Mouse (Mus musculus): ENCODE data around the gene Gm21987.

Gm21987 gene

DNA sequence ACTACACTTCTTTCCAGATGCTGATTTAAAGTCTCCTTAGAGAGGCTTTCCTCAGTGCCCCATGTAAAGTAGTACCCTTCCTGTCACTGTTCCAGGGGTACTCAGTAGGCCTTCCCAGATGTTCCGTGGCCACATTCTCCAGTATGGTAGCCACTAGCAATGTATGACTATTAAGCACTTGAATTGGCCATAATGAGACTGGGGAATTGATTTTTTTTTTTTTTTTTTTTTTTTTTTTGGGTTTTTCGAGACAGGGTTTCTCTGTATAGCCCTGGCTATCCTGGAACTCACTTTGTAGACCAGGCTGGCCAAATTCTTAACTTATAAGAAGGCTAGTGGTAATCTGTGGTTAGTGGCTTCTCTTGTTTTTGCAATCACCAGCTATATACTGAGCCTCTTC is 3.0 kb downstream of the Gm21987 start:
- DNase-seq (ENCODE audit: low spot score), result no peak

DNA sequence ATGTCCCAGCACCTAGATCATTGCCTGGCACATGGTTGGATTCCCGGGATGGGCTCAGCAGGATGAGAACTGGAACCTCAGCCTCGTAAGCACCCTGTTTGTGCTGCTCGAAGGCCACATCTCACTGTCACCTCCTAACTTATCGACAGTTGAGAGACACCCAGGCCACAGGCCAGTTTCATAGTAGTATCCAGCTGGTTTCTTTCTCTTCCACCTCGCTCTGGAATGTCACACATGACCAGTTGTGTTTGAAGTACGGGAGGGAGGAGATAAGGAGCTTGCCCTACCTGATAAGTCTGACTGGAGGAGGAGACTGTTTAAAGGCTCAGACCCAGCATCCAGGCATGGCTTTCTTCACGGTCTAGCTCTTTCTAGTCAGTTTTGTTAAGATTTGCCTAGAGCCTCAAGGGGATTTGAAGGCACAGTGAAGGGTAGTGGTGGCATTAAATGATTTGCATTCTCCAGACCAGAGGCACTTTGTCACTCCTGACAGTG is 3.6 kb downstream of the Gm21987 start:
- DNase-seq (ENCODE audit: low spot score), result peak; percentile 59

DNA sequence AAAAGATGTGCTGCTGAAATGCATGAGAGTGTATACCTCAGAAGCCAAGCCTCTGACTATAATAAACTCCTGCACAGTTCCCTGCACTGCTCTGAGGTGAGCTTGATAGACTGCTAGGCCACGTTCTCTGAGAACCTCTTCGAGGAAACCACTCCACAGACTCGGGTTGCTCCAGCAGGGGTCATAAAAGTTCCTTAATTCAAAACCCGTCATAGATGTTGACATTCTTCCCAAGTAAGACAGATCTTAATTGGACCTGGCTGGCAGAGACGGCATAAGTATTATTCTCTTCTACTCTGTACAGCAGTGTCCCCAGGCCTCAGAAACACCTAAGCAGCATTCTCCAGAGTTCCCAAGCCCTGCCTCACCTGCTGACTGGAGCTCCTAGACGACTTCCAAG is 4.1 kb downstream of the Gm21987 start:
- DNase-seq (ENCODE audit: low spot score), result no peak

DNA sequence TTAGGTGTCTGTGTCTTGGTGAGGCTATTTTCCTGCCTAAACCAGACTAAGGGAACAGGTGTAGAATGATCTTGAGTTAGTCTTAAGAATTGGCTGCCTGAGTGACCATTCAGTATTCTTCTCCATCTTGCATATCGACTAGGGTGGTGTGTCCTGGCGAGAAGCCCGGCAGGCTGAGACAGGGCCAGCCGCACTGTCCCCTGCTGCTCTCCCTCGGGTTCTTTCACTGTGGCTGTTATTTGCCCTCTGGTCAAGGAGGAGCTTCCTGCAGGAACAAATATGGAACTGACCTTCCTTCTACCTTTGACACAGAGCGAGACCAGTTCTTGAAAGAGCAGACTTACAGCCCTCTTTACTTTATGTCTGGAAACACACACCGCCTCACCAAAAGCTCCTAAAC is 5.2 kb downstream of the Gm21987 start:
- no peak for DNase-seq (ENCODE audit: low spot score)

DNA sequence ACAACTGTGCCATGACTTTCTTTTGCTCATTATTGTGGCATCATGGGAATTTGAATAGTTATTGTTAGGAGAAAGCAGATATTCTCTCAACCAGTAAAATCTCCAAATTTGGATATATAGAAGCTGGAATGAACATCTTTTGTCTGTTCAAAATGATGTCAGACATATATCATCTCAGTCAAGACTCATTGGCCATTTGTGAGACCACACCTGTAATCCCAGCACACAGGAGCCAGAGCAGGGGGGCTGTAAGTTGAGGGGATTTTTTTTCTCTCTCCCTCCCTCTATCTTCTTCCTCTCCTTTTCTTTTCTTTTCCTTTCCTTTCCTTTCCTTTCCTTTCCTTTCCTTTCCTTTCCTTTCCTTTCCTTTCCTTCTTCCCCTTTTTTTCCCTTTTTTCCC is 6.0 kb downstream of the Gm21987 start:
- no peak for DNase-seq (ENCODE audit: low spot score)

DNA sequence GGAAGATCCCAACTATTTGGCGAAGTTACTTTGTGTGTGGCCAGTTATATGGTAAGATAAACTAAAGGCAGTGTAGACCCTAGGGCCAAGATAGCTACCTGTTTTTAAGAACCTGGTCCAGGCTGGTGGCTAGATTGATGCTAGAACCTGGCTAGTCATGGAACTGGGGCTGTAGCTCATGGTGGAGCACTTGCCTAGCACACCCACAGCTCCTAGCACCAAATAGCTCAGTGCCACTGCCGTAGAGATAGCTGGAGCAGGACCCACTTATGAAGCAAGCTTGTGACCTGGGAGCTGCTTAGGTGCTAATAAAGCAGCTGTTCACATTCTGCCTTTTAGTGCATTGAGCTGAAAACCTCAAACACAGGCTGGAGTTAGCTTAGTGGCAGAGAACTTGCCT is 6.8 kb downstream of the Gm21987 start:
- DNase-seq (ENCODE audit: low spot score), result no peak

DNA sequence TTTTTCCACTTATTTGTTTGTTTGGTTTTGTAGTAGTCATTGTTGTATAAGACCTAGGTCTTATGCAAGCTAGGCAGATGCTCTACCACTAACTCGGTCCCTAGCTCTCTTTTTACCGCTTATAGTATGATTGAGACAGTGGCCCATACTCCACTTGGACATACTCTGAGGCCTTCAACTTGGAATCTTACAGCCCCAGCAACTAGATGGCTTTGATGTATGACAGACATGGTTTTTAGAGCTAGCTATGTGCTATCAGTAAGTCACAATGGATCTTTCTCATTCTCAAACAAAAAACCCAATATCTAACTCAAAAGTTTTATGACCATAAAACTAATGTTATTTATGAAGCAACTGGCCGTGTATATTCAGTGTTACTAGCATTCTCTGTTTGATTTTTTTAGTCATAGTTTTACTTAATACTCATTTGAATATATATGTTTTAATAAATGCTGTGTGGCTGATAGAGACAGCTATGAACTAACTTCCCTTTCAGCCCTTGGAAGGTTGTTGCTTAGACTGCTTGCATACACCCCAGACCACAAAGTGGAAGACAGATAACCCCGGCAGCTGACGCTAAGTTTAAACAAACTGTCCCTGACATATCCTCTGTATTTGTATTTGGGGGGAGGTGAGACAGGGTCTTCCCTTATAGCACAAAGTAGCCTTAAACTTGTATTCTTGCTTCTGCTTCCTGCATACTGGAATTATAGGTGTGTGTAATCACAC is 7.5 kb downstream of the Gm21987 start:
- DNase-seq (ENCODE audit: low spot score), result no peak

DNA sequence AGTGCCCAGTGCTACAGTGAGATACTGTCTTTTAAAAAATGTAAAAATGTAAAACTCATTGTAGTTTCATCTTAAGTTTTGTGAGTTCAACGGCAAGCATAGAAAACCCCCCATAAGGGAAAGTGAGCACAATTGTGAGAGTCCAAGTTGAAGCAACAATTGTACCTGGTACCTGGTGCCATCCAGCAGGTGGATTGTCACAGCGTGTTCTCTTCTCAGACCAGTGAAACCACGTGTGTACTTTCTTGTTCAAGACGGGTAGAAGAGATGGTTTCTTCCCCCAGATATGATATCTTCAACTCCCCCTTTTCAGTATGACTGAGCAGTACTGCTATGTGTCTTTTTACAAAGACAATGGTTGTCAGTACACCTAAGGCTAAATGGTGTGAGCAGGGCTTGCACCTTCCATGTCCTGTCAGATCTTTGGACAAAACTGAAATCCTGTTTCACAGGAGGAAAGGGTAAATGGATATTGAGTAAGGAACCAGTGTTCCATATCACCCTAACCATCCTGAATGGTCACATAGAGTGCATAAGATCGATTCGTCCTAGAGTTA is 11.5 kb downstream of the Gm21987 start:
- no peak for DNase-seq (ENCODE audit: low spot score)

DNA sequence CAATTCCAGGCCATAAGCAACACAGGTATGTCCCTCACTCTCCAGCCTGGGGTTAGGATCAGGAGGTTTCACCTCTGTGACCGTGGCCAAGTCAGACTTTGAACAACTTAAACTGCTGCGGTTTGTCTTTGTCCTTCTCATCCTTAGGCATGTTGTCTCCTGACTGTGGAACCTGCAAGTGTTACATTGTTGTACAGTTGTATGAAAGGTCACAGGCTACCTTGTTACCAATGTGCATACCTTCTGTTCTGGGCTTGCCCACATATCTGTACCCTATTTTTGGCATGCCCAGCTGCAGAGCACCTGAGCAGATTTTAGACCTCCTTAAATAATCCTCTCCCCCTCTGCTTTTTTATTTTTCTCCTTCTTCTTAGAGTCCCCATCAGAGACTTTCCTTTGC is 12.4 kb downstream of the Gm21987 start:
- DNase-seq (ENCODE audit: low spot score), result no peak

DNA sequence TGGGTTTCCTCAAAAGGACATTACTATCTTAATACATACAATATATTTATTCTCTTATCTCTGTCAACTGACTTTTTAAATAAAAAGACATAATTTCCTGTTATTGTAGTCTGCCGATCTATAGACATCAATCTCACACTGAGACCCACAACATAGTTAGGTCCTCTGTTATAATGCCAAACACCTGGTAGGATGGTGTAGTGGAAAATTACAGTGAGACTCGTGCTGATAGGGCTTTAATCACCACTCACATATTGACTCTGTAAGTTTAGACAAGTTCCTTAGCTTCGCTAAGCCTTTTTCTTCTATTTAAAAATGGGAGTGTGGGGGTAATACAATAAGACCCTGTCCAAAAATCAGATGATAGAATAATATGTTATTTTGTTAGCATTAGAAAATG is 13.0 kb downstream of the Gm21987 start:
- DNase-seq (ENCODE audit: low spot score), result no peak

DNA sequence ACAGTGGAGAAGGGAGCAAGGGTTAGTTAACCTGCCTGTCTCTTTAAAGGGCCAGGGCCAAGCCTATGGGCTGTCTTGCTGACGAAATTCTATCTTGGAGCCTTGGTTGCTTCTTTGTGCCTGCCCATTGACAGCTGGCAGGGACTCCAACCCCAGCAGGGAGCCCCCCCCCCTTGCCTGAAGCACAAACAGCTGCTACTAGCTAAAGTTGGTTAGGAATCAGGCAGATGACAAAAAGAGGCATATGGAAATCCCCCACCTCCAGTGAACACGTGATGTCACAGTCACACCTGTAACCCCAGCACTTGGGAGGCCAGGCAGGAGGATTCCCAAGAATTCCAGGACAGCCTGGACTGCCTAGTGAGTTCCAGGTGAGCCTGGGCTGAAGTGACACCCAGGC is 13.5 kb downstream of the Gm21987 start:
- no peak for DNase-seq (ENCODE audit: low spot score)

DNA sequence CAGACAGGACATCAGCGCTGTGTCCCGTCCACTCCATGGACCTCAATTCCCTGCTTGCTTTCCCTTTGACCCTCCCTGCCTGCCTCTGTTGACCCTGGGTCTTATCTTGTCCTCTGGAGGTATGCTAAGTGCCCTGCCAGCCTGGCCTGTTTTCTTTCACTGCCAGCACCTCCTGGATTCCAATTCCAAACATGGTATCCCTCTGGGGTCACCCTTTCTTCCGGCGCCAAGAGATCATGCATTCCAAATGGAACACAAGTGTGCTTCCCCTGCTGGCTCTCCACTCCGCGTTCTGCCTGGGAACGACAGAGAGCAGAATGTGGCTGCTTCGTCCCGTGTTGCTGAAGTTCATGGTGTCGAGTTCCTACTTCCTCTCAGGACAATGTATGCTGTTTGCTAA is 15.1 kb downstream of the Gm21987 start, which contains the start of gene Popdc2:
TSS of gene Popdc2 (plus strand) at position 277 of the 400 bp plus-strand sequence.
- no peak for DNase-seq (ENCODE audit: low spot score)

DNA sequence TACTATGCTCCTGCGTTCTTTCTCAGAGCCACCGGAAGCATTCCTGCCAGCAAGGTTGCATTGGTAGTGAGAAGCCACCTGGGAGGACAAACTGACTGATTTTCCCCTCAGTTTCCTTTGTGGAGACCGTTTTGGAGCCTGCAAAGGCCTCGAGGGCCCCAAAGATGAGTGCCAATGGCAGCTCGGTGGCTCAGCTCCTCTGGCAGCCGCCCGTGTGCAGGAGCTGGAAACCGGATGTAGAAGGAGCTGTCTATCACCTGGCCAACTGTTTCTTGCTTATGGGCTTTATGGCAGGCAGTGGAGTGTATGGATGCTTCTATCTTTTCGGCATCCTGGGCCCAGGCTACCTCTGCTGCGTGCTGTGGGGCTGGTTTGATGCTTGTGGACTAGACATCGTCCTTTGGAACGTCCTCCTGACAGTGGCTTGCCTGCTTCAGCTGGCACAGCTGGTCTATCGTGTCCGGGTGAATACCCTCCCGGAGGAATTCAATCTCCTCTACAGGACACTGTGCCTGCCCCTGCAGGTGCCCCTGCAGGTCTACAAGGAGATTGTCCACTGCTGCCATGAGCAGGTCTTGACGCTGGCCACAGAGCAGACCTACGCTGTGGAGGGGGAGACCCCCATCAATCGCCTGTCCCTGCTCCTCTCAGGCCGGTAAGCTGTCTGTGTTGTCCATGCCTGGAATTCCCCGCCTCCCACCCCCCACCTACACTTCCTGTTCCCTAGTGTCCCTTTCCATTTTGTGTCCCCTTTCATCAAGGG is 15.8 kb downstream of the Gm21987 start:
- DNase-seq (ENCODE audit: low spot score), result no peak

DNA sequence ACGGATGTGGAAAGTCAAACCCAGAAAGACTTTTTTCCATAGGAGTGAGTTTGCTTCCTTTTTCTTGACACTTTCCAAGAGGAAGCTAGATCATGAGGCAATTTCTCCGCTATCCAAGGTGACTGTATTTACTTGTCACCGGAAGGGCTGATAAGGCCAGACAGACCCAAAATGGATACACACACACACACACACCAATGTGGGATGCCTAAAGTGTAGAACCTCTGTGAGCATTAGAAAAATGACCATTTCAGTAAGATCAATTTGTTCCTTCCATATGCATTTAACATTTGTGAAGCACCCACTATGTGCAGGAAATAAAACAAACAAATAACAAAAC is 16.4 kb downstream of the Gm21987 start:
- DNase-seq (ENCODE audit: low spot score), result no peak

DNA sequence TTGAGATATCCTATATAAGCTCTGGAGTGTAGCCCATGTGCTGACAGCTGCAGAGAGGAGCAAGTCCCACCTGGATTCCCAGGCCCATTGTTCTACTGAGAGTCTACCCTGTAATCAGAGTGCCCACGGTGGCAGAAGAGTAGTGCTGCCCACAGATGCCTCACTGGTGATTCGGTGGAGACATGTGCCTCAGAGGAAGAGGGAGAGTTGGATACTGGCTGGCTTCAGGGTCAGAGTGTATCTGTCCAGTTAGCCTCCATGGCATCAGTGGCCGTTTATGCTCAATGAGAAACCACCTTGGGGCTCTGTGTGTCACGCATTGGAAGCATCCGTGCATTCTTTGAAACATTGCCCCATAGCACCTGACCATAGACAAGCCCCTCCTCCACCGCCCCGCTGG is 16.8 kb downstream of the Gm21987 start:
- no peak for DNase-seq (ENCODE audit: low spot score)

DNA sequence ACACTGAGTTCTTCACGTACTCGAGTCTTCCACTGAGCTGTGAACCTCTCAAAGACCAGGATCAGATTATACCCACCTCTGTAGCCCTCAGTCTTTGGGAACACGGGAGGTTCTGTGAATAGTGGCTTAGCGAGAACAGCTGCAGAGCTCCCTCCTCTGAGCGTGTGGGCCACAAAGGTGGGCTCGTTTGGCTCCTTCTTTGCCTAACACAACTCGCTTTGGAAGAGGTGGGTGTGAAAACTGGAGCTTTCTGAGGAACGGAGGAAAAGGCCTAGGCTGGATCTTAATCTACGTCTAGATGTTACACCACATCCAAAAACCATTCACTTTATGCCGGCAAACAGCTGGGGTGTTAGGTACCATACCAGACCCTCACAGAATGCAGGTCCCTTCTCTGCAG is 18.6 kb downstream of the Gm21987 start:
- no peak for DNase-seq (ENCODE audit: low spot score)

DNA sequence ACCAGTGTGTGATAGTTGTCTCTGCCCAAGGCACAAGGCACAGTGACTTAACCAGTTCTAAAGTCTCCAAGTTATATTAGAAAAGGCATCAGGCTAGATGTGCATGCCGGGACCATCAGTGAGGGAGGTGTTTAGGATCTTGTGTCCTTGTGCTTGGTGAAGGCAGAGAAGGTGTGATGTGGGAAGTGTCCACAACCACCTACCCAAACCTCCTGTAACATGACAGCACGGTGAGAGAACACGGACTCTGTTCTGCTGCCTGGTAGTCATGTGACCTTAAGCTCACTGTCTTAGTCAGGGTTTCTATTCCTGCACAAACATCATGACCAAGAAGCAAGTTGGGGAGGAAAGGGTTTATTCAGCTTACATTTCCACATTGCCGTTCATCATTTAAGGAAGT is 19.4 kb downstream of the Gm21987 start:
- DNase-seq (ENCODE audit: low spot score), result no peak

DNA sequence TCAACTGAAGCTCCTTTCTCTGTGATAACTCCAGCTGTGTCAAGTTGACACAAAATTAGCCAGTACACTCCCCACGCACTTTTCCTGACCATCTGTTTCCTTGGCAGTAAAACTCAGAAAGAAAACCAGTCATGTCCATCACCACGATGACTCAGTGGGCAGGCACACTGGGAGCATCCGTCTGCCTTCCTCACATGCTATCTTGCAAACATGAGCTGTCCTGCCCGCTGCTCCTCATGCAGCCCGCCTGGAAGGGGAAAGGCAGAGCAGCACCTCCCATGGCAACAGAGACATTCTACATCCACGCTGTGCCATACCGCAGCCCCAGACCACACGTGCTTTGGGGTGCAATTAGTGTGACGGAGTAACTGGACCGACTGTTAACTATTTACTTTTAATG is 21.5 kb downstream of the Gm21987 start:
- no peak for DNase-seq (ENCODE audit: low spot score)

DNA sequence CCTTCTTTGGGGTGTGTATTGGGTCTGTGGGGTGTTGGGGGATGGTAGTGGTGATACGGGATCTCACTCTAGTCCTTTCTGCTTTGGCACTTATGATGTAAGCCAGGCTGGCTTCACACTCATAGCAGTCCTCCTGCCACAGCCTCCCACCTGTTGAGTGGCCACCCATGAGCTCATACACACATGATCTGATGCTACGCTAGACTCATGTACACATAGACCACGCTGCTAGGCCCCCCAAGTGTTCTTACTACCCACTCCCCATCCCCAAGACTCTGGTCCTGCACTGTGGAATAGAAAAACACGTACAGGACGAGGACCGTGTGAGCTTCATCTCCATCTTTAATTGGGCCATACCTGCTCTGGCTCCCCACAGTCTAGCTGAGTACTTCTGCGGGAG is 22.2 kb downstream of the Gm21987 start:
- no peak for DNase-seq (ENCODE audit: low spot score)

DNA sequence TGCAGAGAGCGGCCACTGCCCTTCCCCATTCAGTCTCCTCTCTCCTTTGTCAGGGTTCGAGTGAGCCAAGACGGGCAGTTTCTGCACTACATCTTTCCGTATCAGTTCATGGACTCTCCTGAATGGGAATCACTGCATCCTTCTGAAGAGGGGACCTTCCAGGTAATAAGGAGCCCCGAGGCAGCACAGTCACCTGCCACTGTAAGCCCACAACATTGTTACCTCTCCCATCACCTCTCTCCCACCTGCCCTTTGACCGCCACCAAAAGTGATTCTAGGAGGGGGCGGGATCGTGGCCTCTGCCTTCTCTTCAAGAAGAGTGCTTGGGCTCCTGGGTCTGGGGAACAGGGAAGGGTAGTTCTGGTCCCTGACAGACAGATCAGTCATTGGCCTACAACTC is 22.6 kb downstream of the Gm21987 start:
- no peak for DNase-seq (ENCODE audit: low spot score)

DNA sequence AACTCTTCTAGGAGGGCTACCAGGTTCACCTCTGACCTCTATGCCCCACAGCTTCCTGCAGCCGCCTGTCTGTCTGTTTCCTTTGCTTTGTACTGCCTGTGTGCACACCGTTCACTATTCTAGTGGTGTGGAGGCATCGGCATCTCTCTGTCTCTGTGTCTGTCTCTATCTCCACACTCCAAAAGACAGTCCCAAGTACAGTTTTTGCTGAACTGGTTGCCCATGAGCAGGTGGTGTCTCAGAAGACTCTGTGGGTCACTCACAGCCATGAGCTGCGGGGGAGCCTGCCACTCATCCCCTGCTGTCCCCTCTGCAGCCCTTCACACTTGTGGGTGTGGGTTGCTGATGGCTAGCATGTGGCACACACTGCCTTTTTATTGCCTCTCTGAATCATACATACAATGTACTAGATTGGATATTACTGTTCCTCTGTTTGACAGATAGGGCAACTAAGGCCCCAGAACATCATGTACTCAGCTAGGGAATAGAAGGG is 23.2 kb downstream of the Gm21987 start:
- no peak for DNase-seq (ENCODE audit: low spot score)

DNA sequence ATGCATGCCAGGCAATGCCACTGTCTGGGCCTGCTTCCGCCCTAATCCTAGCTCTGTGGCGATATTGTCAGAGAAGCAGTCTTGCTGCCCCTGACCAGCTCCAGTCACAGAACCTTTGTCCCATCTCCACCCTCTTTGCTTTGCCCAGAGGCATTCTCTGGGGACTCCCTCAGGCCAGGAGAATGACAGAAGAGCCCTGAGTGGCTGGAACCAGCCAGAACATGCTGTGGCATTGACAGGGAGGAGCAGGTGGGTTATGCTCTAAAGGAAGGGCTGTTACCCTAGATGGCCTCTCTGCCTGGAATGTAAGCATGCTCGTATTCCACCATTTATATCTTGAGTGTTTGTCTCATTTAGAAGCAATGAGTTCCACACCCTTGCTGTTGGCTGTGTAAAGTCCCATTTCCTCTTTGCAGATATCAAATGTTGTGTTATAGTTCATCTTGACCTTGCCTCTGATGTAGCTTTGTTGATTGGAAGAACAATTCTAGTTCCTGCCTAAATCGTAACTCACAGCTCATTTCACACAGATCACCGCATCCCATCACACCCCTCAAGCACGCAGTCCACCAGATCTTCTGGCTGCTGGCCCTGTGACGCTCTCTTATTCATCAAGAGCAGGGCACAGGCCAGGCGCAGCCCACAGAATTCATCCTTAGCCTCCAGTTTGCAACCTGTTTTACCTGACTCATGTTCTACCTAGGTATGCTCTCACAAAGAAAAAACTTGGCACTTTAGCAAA is 24.0 kb downstream of the Gm21987 start:
- no peak for DNase-seq (ENCODE audit: low spot score)
